Mouse (Mus musculus) embryonic facial prominence, embryonic 11.5 days (tissue): ENCODE results near the gene Slc22a23. TPM values are rescaled to one million over a fixed set of nuclear protein-coding genes. Genes with fewer than 3 reads are reported as not detected.

Experiments
- ATAC-seq: fragments of 200-750 bp; cut with Nextera tagmentation; replicated peaks from 2 replicates; pipeline ENCODE4 v1.8.0; 2017; ENCODE audit warnings: low read depth; ENCODE audit not compliant: insufficient number of reproducible peaks, low FRiP score, low TSS enrichment
- DNase-seq: peaks from one replicate; pipeline ENCODE4 v3.0.0-alpha.2; 2015; ENCODE audit warnings: low spot score
- H3K27ac ChIP-seq: fragments of 300-500 bp; sonication (generic); replicated peaks from 2 replicates; pipeline ENCODE4 v1.5.1; 2014; ENCODE audit warnings: mild to moderate bottlenecking, low read depth, low read length, control low read depth
- H3K27me3 ChIP-seq: fragments of 300-500 bp; sonication (generic); 2 replicates; pipeline ENCODE4 v1.6.1; 2014; ENCODE audit warnings: mild to moderate bottlenecking, low read length, moderate library complexity, mixed read lengths; ENCODE audit not compliant: control insufficient read depth, insufficient read depth
- H3K36me3 ChIP-seq: fragments of 300-500 bp; sonication (generic); replicated peaks from 2 replicates; pipeline ENCODE4 v1.6.1; 2014; ENCODE audit warnings: low read depth, mild to moderate bottlenecking, low read length, moderate library complexity, mixed read lengths; ENCODE audit not compliant: control insufficient read depth, insufficient read depth
- H3K4me1 ChIP-seq: fragments of 300-500 bp; sonication (generic); 2 replicates; pipeline ENCODE4 v1.6.1; 2014; ENCODE audit warnings: low read length, mixed read lengths; ENCODE audit not compliant: control insufficient read depth, insufficient read depth
- H3K4me2 ChIP-seq: fragments of 300-500 bp; sonication (generic); 2 replicates; pipeline ENCODE4 v1.6.1; 2014; ENCODE audit warnings: low read depth, mild to moderate bottlenecking, control low read depth, low read length, moderate library complexity
- H3K4me3 ChIP-seq: fragments of 300-500 bp; sonication (generic); 2 replicates; pipeline ENCODE4 v1.5.1; 2014; ENCODE audit warnings: low read depth, low read length, control low read depth
- H3K9ac ChIP-seq: fragments of 300-500 bp; sonication (generic); replicated peaks from 2 replicates; pipeline ENCODE4 v1.6.1; 2014; ENCODE audit warnings: mild to moderate bottlenecking, control low read depth, low read length
- H3K9me3 ChIP-seq: fragments of 300-500 bp; sonication (generic); replicated peaks from 2 replicates; pipeline ENCODE4 v1.6.1; 2016; ENCODE audit warnings: mild to moderate bottlenecking, low read length, inconsistent platforms, mixed read lengths; ENCODE audit not compliant: control insufficient read depth
- WGBS: fragments of 180-500 bp; shearing (Covaris S2); extraction: QIAGEN DNeasy Blood & Tissue Kit; methylation state at CpG from one replicate; pipeline ENCODE4 v1.1.7; 2014; 5-methylcytosine and 5-hydroxymethylcytosine counted together
- polyA plus RNA-seq: library from polyadenylated mRNA; unstranded; fragments of >200 nt; fragmentation: Nextera tagmentation; extraction: Ambion mirVana; gene quantifications from 2 replicates; pipeline ENCODE4 v1.2.1, GENCODE M21; 2014

The Slc22a23 gene
- polyA plus RNA-seq, 1 experiment from 2014 or later, result 4.9 TPM

DNA sequence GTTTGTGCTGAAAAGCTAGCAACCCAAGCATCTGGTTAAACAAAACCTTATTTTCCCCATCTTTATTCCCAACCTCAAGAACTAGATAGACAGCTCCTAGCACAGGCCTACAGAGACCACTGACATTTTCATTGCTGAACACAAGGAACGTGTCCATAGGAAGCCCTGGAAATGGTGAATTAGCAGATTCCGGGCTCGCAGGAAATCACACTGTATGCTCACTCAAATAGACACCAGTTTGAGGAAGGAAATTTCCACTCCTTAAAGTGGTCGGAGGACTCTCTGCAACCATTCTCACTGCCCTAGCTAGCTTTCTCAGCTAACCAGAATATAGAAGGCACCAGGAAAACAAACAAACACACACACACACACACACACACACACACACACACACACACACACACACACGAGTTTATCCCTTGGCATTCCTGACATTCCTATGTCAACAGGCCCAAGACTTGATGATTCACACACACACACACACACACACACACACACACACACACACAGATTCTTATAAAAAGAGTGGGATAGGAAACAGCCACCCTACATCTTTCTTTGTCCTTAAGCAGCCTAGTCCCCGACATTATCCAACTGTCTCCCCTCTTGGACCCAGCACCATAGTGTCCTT, 41.5 kb downstream of the Slc22a23 start:
- Histone ChIP-seq H3K9ac (no peak overlapping the region), H3K4me3 (no peak overlapping the region), H3K27me3 (no peaks in the 10 kb centered on the region), H3K9me3 (no peaks in the 10 kb centered on the region), H3K27ac (no peak overlapping the region), H3K36me3 (no peaks in the 10 kb centered on the region), H3K4me2 (no peak overlapping the region), H3K4me1 (no peaks in the 10 kb centered on the region)
- no peak for DNase-seq
- WGBS, result 57% methylated on average over 6 of the region's 6 CpGs
- no peak for ATAC-seq

DNA sequence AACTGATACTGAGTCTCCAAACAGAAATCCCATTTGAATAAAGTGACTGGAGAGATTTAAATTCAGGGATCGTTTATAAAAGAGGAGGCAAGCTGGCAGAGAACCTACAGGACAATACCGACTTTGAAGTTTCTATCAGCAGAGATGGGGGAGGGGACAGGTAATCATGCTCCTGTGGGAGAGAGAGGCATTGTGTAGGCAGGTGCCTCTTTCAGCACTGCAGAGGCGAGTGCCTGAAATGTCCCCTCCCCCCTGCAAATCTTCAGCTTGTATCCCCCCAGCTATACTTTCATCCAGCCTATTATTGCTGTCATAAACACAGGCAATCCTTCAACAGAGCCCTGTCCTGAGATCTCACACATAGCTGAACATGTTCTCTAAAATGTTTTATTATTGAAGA, 43.4 kb downstream of the Slc22a23 start:
- Histone ChIP-seq H3K9ac (no peak overlapping the region), H3K27ac (no peak overlapping the region), H3K4me3 (no peak overlapping the region), H3K4me1 (no peaks in the 10 kb centered on the region), H3K9me3 (no peaks in the 10 kb centered on the region), H3K36me3 (no peaks in the 10 kb centered on the region), H3K27me3 (no peaks in the 10 kb centered on the region), H3K4me2 (no peak overlapping the region)
- WGBS, result 53% methylated on average over 3 of the region's 3 CpGs
- no peak for ATAC-seq
- DNase-seq, result no peak

DNA sequence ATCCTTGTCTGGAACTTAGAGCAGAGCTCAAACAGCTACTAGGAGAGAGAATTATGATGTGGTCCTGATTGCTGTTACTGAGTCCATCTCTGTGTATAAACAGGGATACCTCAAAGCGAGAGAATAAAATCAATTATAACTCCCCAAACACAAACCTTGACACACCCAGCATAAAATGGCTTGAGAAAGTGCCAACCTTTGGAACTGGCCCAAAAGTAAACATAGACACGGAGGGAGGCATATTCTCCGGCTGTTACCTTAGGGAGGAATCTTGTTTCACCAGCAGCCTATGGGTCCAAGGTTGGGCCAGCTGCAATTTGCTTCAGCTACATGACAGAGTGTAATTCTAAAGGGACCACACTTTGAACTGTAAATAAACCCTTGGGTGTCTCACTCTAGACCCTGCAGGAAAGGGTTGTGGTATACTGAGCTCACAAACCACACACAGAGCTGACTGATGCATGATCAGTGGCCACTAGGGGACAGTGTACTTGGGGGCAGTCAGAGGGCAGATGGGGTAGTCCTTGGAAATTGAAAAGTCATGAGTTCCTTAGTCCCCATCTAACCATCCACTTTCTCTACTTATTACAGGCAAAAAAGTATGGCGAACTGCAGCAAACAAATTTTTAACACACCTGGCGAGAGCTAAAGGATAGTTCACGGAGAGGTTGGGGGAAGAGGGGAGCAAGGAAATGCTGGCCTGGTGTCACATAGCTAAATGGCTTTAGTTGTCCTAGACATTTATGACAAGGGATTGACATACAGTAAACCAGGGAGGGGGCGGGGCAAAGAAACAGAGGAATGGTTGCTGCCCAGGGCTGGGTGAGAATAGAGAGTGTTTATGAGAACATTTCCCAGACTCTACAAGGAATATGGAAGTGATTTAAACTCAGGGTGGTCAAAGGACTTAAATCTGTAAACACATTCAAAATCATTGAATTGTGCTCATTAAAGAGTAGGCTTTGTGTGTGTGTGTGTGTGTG, 45.3 kb downstream of the Slc22a23 start:
- DNase-seq (no peak), ATAC-seq (no peak)
- H3K9ac ChIP-seq, result no peak overlapping the region
- H3K4me1 ChIP-seq, result no peaks in the 10 kb centered on the region
- H3K4me2 ChIP-seq, result no peak overlapping the region
- no peak overlapping the region for H3K4me3 ChIP-seq
- no peaks in the 10 kb centered on the region for H3K27me3 ChIP-seq
- no peaks in the 10 kb centered on the region for H3K9me3 ChIP-seq
- WGBS, result 82% methylated on average over 7 of the region's 7 CpGs
- H3K27ac ChIP-seq, result no peak overlapping the region
- no peaks in the 10 kb centered on the region for H3K36me3 ChIP-seq

DNA sequence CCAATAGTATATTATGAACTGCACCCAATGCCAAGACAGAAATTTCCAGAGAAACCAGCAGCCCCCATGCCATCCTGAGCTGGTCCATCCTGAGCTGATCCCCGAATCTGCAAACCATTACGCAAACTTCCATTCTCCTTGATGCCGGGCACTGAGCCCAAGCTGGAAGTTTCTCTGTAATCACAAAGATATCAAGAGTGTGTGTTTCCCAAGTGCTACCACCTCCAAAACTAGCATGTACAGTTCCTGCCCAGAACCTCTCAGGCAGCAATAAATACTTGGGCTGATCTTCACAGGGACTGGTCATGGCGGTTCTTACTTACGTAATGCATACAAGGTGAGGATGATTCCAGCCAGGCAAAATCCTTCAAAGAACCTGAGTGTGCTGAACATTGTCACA, 46.3 kb downstream of the Slc22a23 start:
- H3K4me2 ChIP-seq, result no peak overlapping the region
- H3K4me3 ChIP-seq, result no peak overlapping the region
- ATAC-seq, result no peak
- WGBS, result 93% methylated on average over 5 of the region's 5 CpGs
- no peak for DNase-seq
- no peak overlapping the region for H3K27ac ChIP-seq
- H3K9me3 ChIP-seq, result no peaks in the 10 kb centered on the region
- H3K36me3 ChIP-seq, result no peaks in the 10 kb centered on the region
- no peak overlapping the region for H3K9ac ChIP-seq
- no peaks in the 10 kb centered on the region for H3K27me3 ChIP-seq
- H3K4me1 ChIP-seq, result no peaks in the 10 kb centered on the region

DNA sequence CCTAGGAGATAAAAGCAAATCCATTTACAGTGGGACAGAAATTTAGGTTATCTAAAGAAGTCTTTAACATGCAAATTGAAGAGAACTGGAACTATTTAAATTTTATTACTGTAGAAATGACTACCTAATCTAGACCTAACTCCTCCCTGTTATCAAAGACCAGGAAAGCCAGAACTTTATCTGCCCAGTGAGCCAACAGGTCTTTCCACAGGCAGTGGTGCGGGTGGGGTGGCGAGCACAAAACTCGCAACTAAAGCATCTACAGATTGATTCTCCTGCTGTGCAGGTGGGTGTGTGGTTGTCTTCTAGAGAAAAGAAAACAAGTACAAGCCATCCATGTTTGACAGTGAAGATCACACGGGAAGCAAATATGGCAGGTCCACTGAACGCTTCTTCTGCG, 46.9 kb downstream of the Slc22a23 start:
- DNase-seq, result no peak
- Histone ChIP-seq H3K27ac (no peak overlapping the region), H3K4me3 (no peak overlapping the region), H3K9me3 (no peaks in the 10 kb centered on the region), H3K9ac (no peak overlapping the region), H3K27me3 (no peaks in the 10 kb centered on the region), H3K4me2 (no peak overlapping the region), H3K36me3 (no peaks in the 10 kb centered on the region), H3K4me1 (no peaks in the 10 kb centered on the region)
- 97% methylated on average over 6 of the region's 6 CpGs for WGBS
- ATAC-seq, result no peak

DNA sequence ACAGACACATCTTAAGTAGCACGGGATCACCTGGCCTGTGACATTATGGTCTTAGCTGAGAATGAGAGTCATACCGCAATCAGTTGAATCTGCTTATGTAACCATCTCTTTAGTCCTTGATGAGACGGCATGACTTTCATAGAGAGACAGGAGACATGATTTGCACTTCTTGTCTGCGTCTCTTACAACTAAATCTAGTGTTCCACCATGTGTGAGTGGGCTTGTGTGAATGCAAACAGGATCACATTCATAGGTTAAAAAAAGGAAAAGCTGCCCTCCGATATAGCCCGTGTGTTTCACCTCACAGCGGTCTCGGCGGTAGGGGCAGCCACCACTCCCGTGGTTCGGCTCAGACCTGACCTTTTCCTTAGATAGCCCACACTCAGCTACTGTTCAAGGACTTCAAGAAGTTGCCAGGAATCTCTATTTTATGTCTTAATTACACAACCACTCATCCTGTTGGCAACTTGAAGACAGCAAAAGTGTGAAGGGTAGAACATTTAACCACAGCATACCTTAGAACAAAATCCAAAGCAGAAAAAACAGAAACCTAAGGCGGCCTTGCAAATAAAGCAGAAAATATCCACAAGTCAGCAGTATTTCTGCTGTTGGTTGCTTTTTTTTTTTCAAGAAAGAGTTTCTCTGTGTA, 49.1 kb downstream of the Slc22a23 start:
- Histone ChIP-seq H3K9me3 (no peaks in the 10 kb centered on the region), H3K27ac (no peak overlapping the region), H3K36me3 (no peaks in the 10 kb centered on the region), H3K4me2 (no peak overlapping the region), H3K9ac (no peak overlapping the region), H3K4me1 (no peaks in the 10 kb centered on the region), H3K4me3 (no peak overlapping the region), H3K27me3 (no peaks in the 10 kb centered on the region)
- DNase-seq (no peak), ATAC-seq (no peak)
- 90% methylated on average over 12 of the region's 12 CpGs for WGBS

DNA sequence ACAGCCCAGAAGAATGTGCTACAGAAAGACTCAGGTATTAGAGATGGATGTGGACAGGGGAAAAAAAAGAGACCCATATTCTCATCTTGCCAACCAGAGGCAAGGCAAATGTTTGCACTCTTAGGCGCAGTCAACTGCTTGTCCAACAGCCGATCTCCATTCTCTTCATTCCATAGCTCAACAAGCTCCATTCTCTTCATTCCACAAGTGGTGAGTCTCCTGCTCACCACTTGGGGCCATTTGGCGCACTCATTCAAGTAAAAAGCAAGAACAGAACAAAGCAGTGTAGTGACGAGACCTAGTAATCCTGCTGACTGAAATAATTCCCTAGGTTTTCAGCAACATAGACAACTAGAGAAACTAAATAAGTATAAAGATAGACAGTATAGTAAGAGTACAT, 50.8 kb downstream of the Slc22a23 start:
- H3K36me3 ChIP-seq, result no peaks in the 10 kb centered on the region
- no peak overlapping the region for H3K4me3 ChIP-seq
- H3K4me1 ChIP-seq, result no peaks in the 10 kb centered on the region
- no peak overlapping the region for H3K9ac ChIP-seq
- no peaks in the 10 kb centered on the region for H3K9me3 ChIP-seq
- 89% methylated on average over 4 of the region's 4 CpGs for WGBS
- no peak for ATAC-seq
- H3K27ac ChIP-seq, result no peak overlapping the region
- H3K4me2 ChIP-seq, result no peak overlapping the region
- no peak for DNase-seq
- H3K27me3 ChIP-seq, result no peaks in the 10 kb centered on the region

DNA sequence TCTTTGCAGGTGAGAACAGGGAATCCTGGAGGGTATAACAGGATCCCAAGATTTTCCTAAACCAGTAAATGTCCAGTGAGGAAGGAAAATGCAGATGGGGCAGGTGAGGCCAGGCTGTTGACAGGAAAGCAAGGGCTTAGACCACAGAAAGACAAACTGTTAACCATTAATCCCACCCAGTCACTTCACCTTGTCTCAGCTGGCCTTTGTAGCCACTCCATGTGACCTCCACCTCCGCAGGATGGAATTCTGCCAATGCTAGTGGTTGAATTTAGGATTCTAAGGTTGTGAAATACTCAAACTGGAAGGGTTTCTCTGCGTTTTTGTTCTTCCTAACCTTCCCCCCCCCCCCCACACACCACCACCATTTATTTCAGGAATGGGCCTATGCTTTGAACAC, 52.9 kb downstream of the Slc22a23 start:
- Histone ChIP-seq H3K27ac (no peak overlapping the region), H3K27me3 (no peaks in the 10 kb centered on the region), H3K4me2 (no peak overlapping the region), H3K36me3 (no peaks in the 10 kb centered on the region), H3K4me3 (no peak overlapping the region), H3K9me3 (no peaks in the 10 kb centered on the region), H3K9ac (no peak overlapping the region), H3K4me1 (no peaks in the 10 kb centered on the region)
- WGBS, result 58% methylated on average over 2 of the region's 2 CpGs
- DNase-seq (no peak), ATAC-seq (no peak)
